ENCODE assay signal across 25 mouse cellular contexts in genomic region chr10:56831331-56831730, GRCm38 (mm10).
DNase-seq lines count a peak whose midpoint lies in the region; ATAC-seq and TF ChIP-seq lines count a peak whose summit lies in the region.
"Had no signal": no experiment of that assay in that cellular context is flagged by ENCODE, and none has a peak within 500 bp of the region (broad histone marks: within the 10 kb centered on the region; RNA-seq: fewer than 3 reads in every experiment).

No protein-coding gene starts in this region.

- H3K4me2 ChIP-seq in midbrain, embryonic 11.5 days: no peak overlapping the region
- no peak overlapping the region for H3K4me2 ChIP-seq in midbrain, postnatal 0 days (ENCODE audit: low read depth, low read length, poor library complexity, severe bottlenecking)
- no peak overlapping the region for H3K4me2 ChIP-seq in forebrain, embryonic 16.5 days (ENCODE audit: low read length)
- H3K4me2 ChIP-seq: embryonic facial prominence, embryonic 13.5 days; embryonic facial prominence, embryonic 15.5 days; forebrain, embryonic 13.5 days; forebrain, embryonic 15.5 days had no signal

- no peak for TF ChIP-seq CTCF in layer of hippocampus, adult 2 months (conservative IDR thresholded peaks at IDR 0.05)
- TF ChIP-seq CTCF in midbrain, postnatal 0 days (IDR thresholded peaks at IDR 0.05): no peak

- no peaks in the 10 kb centered on the region for H3K4me1 ChIP-seq in midbrain, embryonic 11.5 days (ENCODE audit: control insufficient read depth, insufficient read depth, low read length)
- H3K4me1 ChIP-seq in midbrain, postnatal 0 days (ENCODE audit: insufficient read depth, low read length): no peaks in the 10 kb centered on the region
- no peaks in the 10 kb centered on the region for H3K4me1 ChIP-seq in forebrain, embryonic 16.5 days (replicated peaks; ENCODE audit: control insufficient read depth, insufficient read depth, low read length)
- H3K4me1 ChIP-seq: embryonic facial prominence, embryonic 13.5 days; embryonic facial prominence, embryonic 15.5 days; forebrain, embryonic 13.5 days; forebrain, embryonic 15.5 days had no signal

- ATAC-seq in midbrain, embryonic 11.5 days (ENCODE audit: low FRiP score): no peak
- no peak for ATAC-seq in midbrain, postnatal 0 days (ENCODE audit: low FRiP score)
- ATAC-seq in forebrain, embryonic 16.5 days: no peak
- ATAC-seq: CD4-positive, CD25-positive, alpha-beta regulatory T cell, adult 4 months; forebrain, embryonic 13.5 days; forebrain, embryonic 15.5 days had no signal

- no peak for DNase-seq in layer of hippocampus, adult 2 months (ENCODE audit: low spot score in 2 of 2)
- DNase-seq in layer of hippocampus, postnatal 10 days (ENCODE audit: low spot score in 2 of 2): no peak
- peak; percentile 54 for DNase-seq in midbrain, embryonic 11.5 days (ENCODE audit: low spot score, missing footprints)
- DNase-seq in midbrain, postnatal 0 days (ENCODE audit: low spot score): no peak
- DNase-seq in fat pad, adult 2 months (ENCODE audit: extremely low read depth, low read depth, low spot score): peak; percentile 93
- peak; percentile 95 for DNase-seq in gonadal fat pad, adult 2 months (ENCODE audit: low read depth)
- no peak for DNase-seq in urinary bladder, postnatal 36 days (ENCODE audit: low spot score in 2 of 2)
- DNase-seq: adrenal gland, adult 8-10 months; B cell, adult 2 months; cerebellum, adult 11 months; cerebellum, adult 18-20 months; cerebellum, adult 8-10 months; cerebellum, adult 9-11 months; cerebellum, postnatal 14 days; cerebellum, postnatal 36 days; embryo, embryonic 11 days had no signal

- WGBS in midbrain, embryonic 11.5 days: 98% methylated on average over 1 of the region's 1 CpGs
- WGBS in midbrain, postnatal 0 days: 90% methylated on average over 1 of the region's 1 CpGs
- 98% methylated on average over 1 of the region's 1 CpGs for WGBS in forebrain, embryonic 16.5 days

- no peak overlapping the region for H3K9ac ChIP-seq in midbrain, embryonic 11.5 days (ENCODE audit: low read length)
- H3K9ac ChIP-seq in midbrain, postnatal 0 days (replicated peaks; ENCODE audit: low read length, poor library complexity, severe bottlenecking): no peak overlapping the region
- H3K9ac ChIP-seq in forebrain, embryonic 16.5 days (replicated peaks; ENCODE audit: low read depth, low read length): no peak overlapping the region
- H3K9ac ChIP-seq: embryonic facial prominence, embryonic 13.5 days; embryonic facial prominence, embryonic 15.5 days; forebrain, embryonic 13.5 days; forebrain, embryonic 15.5 days had no signal

- no peaks in the 10 kb centered on the region for H3K9me3 ChIP-seq in midbrain, embryonic 11.5 days (ENCODE audit: control insufficient read depth, low read length)
- no peaks in the 10 kb centered on the region for H3K9me3 ChIP-seq in midbrain, postnatal 0 days (ENCODE audit: low read length)
- no peaks in the 10 kb centered on the region for H3K9me3 ChIP-seq in forebrain, embryonic 16.5 days (ENCODE audit: control insufficient read depth, low read length)
- H3K9me3 ChIP-seq: embryonic facial prominence, embryonic 13.5 days; embryonic facial prominence, embryonic 15.5 days; forebrain, embryonic 13.5 days; forebrain, embryonic 15.5 days; G1E had no signal

- H3K4me3 ChIP-seq in layer of hippocampus, adult 2 months: no peak overlapping the region
- no peak overlapping the region for H3K4me3 ChIP-seq in midbrain, embryonic 11.5 days (ENCODE audit: low read depth, low read length)
- H3K4me3 ChIP-seq in midbrain, postnatal 0 days (ENCODE audit: low read depth, low read length): no peak overlapping the region
- no peak overlapping the region for H3K4me3 ChIP-seq in forebrain, embryonic 16.5 days (replicated peaks; ENCODE audit: low read length)
- H3K4me3 ChIP-seq: embryonic facial prominence, embryonic 13.5 days; embryonic facial prominence, embryonic 15.5 days; erythroblast, embryonic 14.5 days; forebrain, embryonic 13.5 days; forebrain, embryonic 15.5 days had no signal

- peak overlapping the region; percentile 71; the same call in 1 of the 2 replicates for H3K27ac ChIP-seq in layer of hippocampus, adult 2 months
- H3K27ac ChIP-seq in midbrain, embryonic 11.5 days (ENCODE audit: low read depth, low read length): no peak overlapping the region
- H3K27ac ChIP-seq in midbrain, postnatal 0 days (ENCODE audit: low read depth, low read length): no peak overlapping the region; the same call in 1 of the 2 replicates
- H3K27ac ChIP-seq in forebrain, embryonic 16.5 days (ENCODE audit: low read length): no peak overlapping the region
- H3K27ac ChIP-seq: embryonic facial prominence, embryonic 13.5 days; embryonic facial prominence, embryonic 15.5 days; forebrain, embryonic 13.5 days; forebrain, embryonic 15.5 days had no signal

- no peaks in the 10 kb centered on the region for H3K36me3 ChIP-seq in midbrain, embryonic 11.5 days (ENCODE audit: control insufficient read depth, insufficient read depth, low read length)
- no peaks in the 10 kb centered on the region for H3K36me3 ChIP-seq in midbrain, postnatal 0 days (ENCODE audit: insufficient read depth, low read length)
- no peaks in the 10 kb centered on the region for H3K36me3 ChIP-seq in forebrain, embryonic 16.5 days (ENCODE audit: control insufficient read depth, insufficient read depth)
- H3K36me3 ChIP-seq: embryonic facial prominence, embryonic 13.5 days; embryonic facial prominence, embryonic 15.5 days; forebrain, embryonic 15.5 days; G1E had no signal

- H3K27me3 ChIP-seq in midbrain, embryonic 11.5 days (ENCODE audit: control insufficient read depth, insufficient read depth, low read length): no peaks in the 10 kb centered on the region
- no peaks in the 10 kb centered on the region for H3K27me3 ChIP-seq in midbrain, postnatal 0 days (ENCODE audit: insufficient read depth, low read length)
- H3K27me3 ChIP-seq in forebrain, embryonic 16.5 days (replicated peaks; ENCODE audit: control insufficient read depth, insufficient read depth, low read length): no peaks in the 10 kb centered on the region
- H3K27me3 ChIP-seq: CH12.LX; embryonic facial prominence, embryonic 13.5 days; embryonic facial prominence, embryonic 15.5 days; forebrain, embryonic 13.5 days; forebrain, embryonic 15.5 days had no signal

Comparison
In these comparisons a context has a peak if more than half of its experiments do, and no peak if none do; other contexts are left out.
1. DNase-seq: peak in midbrain, embryonic 11.5 days (single experiment), fat pad, adult 2 months (single experiment) and gonadal fat pad, adult 2 months (single experiment); none in layer of hippocampus, adult 2 months (0 of 2), layer of hippocampus, postnatal 10 days (0 of 2), midbrain, postnatal 0 days (single experiment) and urinary bladder, postnatal 36 days (0 of 2).